Mouse (Mus musculus) gastrocnemius, postnatal 25 days (tissue): Measurements from ENCODE around the gene Mrpl33. TPM values are rescaled to one million over a fixed set of nuclear protein-coding genes. Genes with fewer than 3 reads are reported as not detected.
"Not testable (repeated sequence)": the region's sequence is repeated elsewhere in the genome, so short reads cannot be mapped to it uniquely, and the experiment has no call there.

ENCODE experiments used
- DNase-seq: peaks from one replicate; pipeline ENCODE4 v3.0.0; 2022
- total RNA-seq, 2 experiments: library from RNA; stranded (reverse); gene quantifications; 1 replicate in 1 of 2; 2 replicates in 1 of 2; pipeline ENCODE4 v1.2.3; 2021

The Mrpl33 gene
- total RNA-seq, 2 experiments from 2014 or later: 244 to 251 TPM

DNA sequence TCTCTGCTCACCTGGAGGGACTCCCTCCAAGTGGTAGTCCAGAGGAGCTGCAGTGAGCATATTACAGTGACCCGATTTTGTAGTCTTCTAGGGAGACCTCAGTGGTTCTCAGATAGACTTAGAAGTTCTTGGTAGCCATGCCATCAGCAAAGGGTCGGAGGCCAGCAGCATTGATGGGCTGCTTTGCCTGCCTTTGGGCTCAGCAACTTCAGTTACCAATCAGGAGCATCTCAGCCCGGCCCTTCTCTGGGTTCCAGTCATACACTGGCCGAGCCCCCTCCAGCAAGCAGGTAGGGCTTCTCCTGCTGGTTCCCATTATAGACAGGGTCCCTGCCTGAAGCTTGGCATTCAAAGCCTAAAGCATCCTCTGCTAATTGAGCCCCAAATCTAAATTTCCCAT lies 867 bp upstream of the Mrpl33 start:
- no peak for DNase-seq

DNA sequence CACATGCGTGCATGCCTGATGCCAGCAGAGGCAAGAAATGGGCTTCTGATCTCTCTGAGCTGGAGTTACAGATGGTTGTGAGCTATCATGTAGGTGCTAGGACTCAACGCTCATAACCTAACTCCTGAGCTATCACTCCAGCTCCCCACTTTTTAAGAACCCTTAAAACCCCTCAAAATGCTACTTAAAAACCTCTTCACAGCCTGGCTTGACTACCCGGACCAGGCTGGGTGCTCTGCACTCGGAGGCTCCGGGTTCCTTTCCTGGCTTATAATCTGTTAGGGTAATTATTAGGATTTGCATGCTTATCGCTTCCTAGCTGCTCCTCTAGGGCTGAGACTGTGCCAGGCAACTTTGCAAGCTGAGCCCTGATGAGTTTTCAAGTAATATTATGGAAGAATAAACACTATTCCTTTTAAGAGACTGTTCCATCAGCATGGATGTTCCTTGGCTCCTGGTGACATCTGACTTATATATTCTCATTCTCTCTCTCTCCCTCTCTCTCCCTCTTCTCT lies 752 bp downstream of the Mrpl33 start:
- no peak for DNase-seq

DNA sequence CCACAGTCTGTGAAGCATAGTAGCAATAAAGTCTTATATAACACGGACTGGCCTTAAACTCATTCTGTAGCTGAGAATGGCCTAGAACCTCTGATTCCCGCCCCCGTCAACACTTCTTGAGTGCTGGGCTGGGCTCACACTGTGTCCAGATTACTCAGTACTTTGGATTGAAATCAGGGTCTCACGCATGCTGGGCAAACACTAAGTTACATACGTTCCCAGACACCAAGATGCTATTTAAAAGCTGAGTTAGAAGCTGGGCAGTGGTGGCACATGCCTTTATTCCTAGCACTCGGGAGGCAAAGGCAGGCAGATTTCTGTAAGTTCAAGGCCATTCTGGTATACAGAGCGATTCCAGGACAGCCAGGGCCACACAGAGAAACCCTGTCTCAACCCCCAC lies 1.4 kb downstream of the Mrpl33 start:
- no peak for DNase-seq

DNA sequence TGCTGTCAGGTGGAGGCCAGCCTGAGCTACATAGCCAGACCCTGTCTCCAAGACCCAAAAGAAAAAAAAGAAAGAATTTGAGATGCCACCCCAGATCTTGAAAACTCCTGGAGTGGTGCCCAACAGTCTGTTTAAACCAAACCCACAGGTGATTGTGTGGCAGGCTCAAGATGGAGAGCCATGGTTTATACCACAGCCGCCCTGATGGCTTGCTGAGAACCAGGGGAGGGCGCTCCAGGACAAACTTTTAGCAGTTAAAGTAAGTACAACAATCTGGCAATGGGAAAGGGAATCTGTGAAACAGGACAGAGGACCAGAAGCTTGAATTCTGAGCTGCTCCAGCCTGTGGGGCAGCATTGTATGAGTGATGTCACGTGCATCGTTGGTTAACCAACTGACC lies 1.8 kb downstream of the Mrpl33 start:
- no peak for DNase-seq

DNA sequence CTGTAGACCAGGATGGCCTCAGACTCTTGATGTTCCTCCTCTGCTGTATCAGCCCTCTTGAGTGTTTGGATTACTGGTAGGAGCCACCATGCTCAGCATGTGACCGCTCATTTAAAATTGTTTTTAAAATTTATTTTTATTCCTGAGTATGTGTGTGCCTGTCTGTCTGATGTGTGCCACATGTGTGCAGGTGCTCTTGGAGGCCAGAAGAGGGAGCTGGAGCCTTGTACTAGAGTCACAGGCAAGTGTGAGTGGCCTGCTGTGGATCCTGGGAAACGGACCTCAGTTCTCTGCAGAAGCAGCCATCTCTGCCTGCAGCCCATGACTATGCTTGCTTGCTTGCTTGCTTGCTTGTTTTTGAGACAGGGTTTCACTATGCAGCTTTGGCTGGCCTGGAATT lies 2.4 kb downstream of the Mrpl33 start:
- no peak for DNase-seq

DNA sequence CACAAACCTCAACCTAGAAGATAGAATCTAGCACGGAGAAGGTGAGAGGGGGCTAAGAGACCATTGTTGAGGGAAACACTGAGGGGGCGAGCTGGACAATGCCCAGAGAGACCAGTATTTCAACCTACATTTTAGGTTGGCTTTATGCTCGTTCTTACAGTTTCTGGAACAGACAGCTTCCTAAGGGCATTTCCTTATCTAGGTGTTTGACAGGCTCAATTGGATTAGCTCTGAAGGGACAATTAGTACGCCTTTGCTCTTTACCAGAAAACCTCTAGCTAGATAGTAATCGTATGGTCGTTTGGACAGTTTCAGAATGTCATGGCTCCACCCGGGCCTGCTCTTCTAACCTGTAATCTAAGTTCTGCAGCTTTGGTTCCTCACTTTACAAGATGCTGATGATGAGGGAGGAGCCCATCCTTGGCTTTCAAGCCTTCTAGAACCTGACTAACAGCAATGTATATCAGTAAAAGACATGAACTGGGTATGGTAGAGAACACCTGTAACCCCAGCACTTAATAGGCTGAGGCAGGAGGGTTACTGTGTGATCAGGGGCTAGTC lies 4.5 kb downstream of the Mrpl33 start:
- DNase-seq: no peak

DNA sequence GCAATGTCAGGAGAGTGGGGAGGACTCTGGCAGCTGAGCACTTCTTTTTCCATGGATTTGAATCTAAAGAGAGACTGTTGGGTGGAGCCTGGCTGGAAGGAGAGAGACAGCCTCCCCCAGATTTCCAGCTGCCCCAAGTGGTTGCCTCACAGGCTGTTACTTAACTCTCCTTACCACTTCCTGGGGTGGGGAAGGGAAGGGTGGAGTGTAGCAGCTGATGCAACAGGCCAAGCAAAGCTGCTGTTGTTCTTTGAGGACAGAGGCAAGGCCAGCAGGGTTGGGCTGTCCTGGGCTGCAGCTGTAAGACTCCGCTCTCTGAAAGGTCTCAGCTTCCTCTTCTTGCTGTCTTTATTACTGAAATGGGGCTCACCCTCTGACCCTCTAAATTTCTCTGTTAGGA lies 5.6 kb downstream of the Mrpl33 start:
- DNase-seq: peak; percentile 85

DNA sequence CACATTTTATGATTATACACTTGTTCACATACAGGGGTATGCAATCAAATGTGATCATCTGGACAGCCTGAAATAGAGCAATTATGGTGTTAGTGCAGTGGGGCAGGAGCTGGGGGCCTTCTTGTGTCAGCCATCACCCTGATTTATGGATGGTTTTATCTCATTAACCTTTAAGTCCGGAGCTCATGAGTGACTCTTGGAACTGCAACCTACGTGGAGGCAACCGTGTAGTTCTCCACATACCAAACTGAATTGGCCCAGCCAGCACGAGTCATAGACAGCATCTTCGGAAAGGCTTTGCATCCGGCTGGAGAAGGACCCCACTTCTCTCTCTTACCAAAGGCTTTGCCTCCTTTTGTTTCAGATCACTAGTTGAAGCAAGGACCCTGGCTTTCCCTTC lies 7.0 kb downstream of the Mrpl33 start:
- DNase-seq: no peak

DNA sequence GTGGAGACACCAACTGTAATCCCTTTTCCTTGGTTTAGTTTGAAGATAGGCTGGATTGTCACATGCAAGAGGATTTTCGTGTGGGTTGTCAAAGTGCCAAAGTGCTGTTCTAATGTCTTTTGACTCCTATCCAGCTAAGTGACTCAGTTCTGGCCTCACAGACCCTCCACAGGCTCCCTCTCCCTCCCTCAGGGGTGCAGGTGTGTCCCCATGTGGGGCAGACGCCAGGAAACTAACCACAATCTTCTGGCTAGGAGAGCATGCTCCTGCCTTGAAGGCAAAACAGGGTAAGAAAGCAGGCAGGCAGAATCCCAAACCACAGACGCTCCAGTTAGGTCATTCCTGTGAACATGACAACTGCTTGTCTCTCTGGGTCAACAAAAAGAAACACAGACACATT lies 9.4 kb downstream of the Mrpl33 start:
- peak; percentile 85 for DNase-seq

DNA sequence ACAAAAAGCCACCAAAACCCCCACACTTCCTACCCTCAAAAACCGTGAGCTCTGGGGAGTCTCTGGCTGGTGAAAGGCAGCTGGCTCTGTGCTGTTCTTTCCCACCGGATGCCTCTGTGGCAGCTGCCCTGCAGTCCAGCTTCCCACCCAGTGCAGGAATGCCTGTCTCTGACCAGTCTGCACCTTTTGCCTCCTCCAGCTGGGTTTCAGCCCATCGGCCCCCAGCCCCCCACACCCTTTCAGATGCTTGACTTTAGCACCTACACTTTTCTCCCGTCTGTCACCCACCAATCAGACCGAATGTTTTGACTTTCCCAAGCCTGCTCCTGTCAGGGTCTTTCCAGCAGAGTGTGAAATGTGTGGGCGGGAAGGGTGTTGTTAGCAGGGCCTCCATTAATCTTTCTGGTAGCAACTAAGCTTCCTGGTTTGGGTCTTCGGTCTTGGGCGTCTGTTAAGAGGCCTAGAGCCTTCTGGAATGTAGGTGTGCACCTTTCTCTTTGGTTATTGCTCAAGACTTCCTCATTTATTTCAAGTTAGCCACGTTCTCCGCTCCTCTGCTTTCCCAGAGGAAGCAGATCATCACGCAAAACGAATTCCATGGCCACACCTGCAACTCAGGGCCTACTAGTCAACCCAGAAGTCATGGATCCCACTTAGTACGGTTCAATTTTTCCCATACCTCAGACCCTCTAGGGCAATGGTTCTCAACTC lies 13.8 kb downstream of the Mrpl33 start:
- DNase-seq: no peak

DNA sequence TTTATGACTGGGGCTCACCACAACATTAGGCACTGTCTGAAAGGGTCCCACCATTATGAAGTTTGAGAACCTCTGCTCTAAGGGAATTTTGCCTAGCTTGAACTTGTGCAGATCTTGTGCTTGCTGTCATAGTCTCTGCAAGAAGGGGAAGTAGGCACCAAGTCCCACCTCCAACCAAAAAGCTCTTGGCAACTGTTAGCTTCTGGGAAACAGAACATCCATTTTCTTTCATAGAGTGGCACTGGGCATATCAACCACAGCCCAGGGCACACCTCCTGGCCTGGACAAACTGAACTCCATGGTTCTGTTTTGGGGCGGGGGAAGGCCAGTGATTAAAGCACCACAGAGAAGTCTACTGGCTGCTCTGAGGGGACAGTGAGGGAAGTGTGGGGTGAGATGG lies 14.5 kb downstream of the Mrpl33 start:
- no peak for DNase-seq

DNA sequence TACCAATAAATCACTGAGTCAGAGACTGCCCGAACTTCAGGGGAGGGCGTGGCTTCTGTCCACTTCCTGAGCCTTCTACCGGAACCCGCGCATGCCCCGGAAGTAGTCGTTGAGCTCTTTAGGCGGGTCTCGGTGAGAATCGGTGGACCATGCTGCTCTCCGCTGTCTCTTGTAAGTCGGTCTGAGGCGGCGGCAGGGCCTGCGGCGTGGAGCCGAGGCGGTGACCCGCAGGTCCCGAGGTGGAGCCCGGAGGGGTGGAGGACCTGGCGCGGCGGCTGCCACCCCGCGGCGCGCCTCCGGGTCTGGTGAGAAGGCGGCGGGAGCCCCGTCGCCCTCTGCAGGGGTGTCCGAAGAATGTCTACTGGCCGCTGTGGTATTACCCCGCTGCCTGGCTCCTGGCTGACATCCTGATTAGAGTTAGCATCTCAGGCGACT lies 17.1 kb downstream of the Mrpl33 start:
- DNase-seq: peak; percentile 85

DNA sequence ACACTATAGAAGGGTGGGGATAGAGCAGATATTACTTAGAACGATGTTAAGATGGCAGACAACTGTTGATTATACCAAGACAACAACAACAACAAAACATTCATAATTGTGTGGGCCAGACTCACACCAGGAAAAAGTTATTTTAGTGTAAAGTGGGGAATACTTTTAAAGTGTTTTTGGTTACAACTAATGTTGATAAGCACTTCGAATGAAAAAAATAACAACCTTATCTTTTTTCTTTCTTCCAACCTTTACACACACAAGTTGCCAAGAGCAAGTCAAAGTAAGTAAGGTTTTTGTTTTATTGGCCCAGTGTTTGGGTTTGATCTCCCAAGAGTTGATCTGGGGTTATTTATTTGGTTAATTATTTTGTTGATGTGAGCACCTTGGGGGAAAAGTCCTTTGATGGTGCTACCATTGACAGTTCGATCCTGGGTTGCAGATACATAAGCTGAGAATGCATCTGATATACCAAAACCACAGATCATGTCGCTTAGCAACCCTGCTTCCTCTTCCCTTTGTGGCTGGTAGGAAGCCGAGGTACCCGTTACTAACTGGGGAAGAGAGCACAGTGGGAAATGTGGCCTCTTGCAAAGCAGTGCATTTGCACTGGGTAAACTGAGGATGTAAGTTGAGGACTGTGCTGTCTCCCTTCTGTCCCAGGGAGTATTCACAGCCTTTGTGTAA lies 17.7 kb downstream of the Mrpl33 start:
- no peak for DNase-seq

DNA sequence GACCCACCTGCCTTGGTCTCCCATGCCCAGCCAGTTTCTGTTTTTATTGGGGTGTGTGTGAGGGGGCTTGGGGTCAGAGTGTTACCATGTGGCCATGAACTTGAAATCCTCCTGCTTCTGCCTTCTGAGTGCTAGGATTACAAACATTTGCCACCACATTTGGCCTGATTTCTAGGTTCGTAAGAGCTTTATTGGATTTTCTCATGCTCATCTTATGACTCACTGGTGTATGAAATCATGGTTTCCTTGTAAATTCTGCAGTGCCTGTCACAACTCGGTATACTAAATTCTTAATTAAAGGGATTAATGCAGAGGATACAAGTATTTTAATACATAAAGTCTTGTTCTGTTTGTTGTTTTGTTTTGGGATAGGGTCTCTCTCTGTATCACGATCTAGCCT lies 23.6 kb downstream of the Mrpl33 start:
- no peak for DNase-seq

DNA sequence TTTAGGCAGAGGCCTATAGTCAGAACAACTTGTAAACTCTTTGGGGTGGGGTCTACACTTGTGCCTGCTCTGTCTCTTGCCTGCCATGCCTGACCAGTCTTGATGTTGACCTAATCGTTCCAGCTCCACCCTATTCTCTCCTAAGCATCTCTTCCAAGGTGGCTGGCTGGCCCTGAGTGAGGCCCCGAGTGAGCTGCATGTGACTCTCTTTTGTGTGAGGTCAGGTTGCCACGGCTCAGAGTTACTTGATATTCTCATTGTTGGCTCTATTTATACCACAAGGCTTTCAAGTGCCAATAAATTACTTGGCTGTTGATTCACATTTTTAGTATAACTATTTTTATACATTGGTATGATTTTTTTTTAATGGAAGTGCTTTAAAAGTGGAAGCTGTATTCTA lies 30.4 kb downstream of the Mrpl33 start:
- no peak for DNase-seq

DNA sequence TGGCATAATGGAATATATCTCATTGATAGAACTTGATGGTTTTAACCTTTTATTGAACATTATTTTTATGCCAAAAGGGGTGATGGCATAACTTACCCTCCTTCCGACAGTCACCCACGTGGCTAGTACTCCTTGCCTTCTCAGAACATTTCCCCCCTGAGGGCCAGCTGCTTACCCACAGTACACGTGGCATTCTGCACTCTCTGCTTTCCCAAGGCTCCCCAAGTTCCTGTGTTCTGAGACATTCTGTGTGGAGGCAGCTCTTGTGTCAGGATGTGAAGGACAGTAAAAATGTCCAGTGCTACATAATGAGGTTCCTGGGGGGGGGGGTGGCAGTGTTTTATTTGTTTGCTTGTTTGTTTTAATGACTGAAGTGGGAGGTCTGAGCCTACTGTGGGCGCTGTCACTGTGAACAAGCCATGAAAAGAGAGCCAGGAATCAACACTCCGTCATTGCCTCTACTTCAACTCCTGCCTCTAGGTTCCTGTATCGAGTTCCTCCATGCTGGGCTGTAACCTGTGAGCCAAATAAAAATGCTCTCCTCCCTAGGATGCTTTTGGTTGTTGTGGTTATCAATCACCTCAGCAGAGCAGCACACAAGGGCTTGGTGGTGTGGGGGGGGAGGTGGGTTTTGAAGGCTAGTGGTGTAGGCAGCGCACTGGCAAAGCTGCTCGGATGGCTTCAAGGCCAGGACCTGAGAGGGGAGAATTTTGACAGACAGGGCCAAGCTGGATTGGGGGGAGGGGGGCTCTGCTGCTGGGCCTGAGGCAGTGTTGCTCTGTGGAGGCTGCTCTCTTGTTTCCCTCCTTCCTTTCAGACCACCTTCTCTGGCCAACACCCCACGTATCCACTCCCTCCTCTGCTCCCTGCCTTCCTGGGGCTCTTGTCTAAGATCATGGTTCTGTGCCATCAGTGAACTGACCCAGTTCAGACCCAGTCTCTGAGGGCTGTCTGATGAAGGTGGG lies 31.1 kb downstream of the Mrpl33 start:
- no peak for DNase-seq

DNA sequence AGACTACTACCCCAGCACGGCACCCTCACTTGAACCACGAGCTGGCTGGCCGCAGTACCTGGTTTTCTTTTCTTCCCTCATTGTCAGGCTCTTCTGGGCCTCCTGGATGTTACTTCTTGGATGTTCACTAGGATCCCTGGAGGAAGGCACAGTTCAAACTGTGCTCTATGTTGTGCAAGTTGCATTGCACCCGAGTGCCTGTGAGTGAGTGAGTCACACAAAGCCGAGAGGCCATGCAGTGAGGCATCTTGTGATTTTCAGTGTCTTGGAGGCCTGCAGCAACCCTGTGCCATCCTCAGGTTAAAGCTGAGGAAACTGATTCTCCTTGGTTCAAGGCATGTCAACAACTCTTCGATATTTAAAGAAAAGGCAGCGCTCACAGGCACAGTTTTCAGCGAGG lies 31.8 kb downstream of the Mrpl33 start:
- no peak for DNase-seq

DNA sequence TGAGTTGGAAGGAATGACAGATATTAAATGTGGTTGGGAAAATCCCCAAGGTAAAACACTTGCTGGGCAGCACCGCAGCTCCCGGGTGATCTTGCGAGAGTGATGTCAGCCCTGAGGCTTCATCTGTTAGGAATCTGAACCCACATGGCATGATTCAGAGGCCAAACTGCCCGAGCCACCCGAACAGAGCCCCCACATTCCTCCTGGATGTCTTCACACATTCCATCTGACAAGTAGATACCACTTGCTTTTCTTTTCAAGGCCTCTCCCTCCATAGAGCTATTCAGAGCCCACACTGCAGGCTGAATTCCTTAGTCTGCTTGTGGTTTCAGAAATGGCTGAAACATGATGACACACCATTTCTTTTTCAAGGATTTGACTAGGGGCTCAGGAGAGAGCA lies 33.3 kb downstream of the Mrpl33 start:
- DNase-seq: peak; percentile 26

DNA sequence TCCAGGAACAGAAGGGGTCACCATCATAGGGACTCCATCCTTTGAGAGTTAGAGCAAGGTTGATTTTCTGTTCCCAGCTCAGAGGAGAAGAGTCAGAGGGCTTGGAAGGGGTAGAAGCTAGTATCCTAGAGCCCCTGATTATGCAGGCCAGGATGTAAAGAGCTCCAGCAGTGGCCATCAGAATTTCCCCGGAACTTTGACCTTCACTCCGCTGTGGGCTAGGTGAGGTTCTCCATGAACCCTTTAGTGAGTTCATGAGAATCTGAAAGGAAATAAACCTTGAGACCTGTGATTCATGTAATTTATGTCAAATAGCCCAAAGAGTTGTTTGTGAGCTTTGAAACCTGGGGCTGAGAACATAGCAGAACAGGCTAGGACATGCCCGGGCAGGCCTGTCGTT lies 34.4 kb downstream of the Mrpl33 start:
- not testable (repeated sequence) for DNase-seq

DNA sequence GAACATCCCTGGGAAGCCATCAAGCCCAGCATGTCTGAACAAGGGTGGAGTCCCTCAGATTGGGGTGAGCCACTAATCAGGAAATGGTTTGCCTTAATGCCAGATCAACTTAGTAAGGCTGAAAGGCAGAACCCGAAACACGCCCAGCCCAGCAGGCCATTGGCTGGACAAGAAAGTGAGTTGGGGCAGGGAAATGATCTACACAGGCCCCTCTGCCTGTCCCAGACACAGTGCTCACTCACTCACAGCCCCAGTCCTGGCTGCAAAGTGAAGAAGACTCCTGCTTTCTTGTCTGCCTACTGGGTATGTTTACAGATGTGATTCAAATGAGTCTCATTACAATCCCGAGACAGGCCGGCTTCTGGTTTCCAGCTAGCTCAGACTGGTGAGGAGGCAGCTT lies 37.4 kb downstream of the Mrpl33 start:
- no peak for DNase-seq

DNA sequence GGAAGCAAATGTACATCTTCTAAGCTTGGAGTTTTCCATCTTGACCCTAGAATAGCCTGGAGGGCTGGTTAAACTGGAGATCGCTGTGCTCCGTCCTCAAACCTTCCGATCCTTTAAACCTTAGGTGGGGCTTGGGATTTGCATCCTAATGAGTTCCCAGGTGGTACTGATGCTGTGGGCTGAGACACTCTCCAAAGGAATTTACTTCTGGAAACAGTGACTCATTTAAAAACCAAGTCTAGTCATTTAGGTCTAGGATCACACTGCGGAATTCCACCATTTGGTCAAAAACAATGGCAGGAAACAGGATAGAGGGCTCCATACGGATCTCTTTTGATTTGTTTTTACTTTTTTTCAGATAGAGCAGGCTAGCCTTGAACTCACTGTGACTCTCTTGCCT lies 37.9 kb downstream of the Mrpl33 start:
- DNase-seq: no peak

DNA sequence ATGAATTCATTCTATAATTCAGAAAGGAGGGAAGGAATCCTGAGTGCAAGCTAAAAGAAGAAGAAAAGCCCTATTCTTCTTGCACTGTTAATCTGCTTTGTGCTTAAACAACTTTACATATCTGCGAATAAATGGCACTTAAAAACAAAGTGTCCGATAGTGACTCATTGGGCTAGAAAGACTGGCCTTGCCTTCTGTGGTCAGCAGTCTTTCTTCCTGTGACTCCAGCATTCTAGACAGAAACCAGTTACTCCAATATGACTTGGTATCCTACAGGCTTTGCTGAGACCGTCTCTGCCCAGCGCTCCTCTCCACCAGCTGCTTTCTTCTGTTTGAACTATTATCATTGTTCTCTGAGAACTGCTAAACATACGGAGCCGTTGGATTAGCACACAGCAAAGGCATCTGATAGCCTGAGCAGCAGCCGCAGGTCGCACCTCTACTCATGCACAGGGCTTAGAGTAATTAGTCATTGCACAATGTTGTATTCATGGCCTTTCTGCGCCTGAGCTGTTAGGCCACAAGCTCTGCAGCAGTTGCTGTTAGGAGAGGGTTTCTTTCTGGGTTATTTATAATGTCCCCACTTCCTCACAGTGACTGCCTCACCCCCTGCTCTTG lies 40.0 kb downstream of the Mrpl33 start:
- DNase-seq: no peak
